ENCODE assay signal across 8 mouse cellular contexts in genomic region chr10:93834394-93834745, GRCm38 (mm10). TPM values are rescaled to one million over a fixed set of nuclear protein-coding genes. Genes with fewer than 3 reads are reported as not detected.
DNase-seq lines count a peak whose midpoint lies in the region; ATAC-seq and TF ChIP-seq lines count a peak whose summit lies in the region.

No protein-coding gene starts in this region.

- TF ChIP-seq CTCF in cortical plate, adult 2 months (IDR thresholded peaks at IDR 0.05; ENCODE audit: extremely low read depth, insufficient read depth, low read length): no peak

- peaks cover 28% of the 10 kb centered on the region for H3K4me1 ChIP-seq in kidney, embryonic 15.5 days
- no peaks in the 10 kb centered on the region for H3K4me1 ChIP-seq in cortical plate, adult 2 months (ENCODE audit: control insufficient read depth, insufficient read depth, low read length)
- H3K4me1 ChIP-seq in hindbrain, embryonic 14.5 days (replicated peaks; ENCODE audit: control insufficient read depth, insufficient read depth, low read length): peaks cover 4% of the 10 kb centered on the region; the same call in 1 of the 2 replicates
- peaks cover 30% of the 10 kb centered on the region for H3K4me1 ChIP-seq in midbrain, embryonic 13.5 days (replicated peaks)

- no peak overlapping the region for H3K27ac ChIP-seq in kidney, embryonic 15.5 days
- no peak overlapping the region for H3K27ac ChIP-seq in cortical plate, adult 2 months (ENCODE audit: insufficient read depth, low read length)
- no peak overlapping the region for H3K27ac ChIP-seq in hindbrain, embryonic 14.5 days
- H3K27ac ChIP-seq in midbrain, embryonic 13.5 days: no peak overlapping the region

- no peaks in the 10 kb centered on the region for H3K9me3 ChIP-seq in kidney, embryonic 15.5 days (replicated peaks)
- no peaks in the 10 kb centered on the region for H3K9me3 ChIP-seq in hindbrain, embryonic 14.5 days (ENCODE audit: control insufficient read depth, low read length)
- no peaks in the 10 kb centered on the region for H3K9me3 ChIP-seq in midbrain, embryonic 13.5 days

- no peaks in the 10 kb centered on the region for H3K36me3 ChIP-seq in kidney, embryonic 15.5 days
- H3K36me3 ChIP-seq in hindbrain, embryonic 14.5 days (replicated peaks; ENCODE audit: control insufficient read depth, insufficient read depth): no peaks in the 10 kb centered on the region
- H3K36me3 ChIP-seq in midbrain, embryonic 13.5 days: no peaks in the 10 kb centered on the region

- peak overlapping the region; percentile 40 for H3K9ac ChIP-seq in kidney, embryonic 15.5 days
- peak overlapping the region; percentile 49; the same call in 1 of the 2 replicates for H3K9ac ChIP-seq in hindbrain, embryonic 14.5 days
- peak overlapping the region; percentile 66 for H3K9ac ChIP-seq in midbrain, embryonic 13.5 days (replicated peaks)

- ATAC-seq in kidney, embryonic 15.5 days (replicated peaks; ENCODE audit: low FRiP score): no peak
- ATAC-seq in hindbrain, embryonic 14.5 days (ENCODE audit: low FRiP score): no peak
- ATAC-seq in midbrain, embryonic 13.5 days: no peak

- WGBS in kidney, embryonic 15.5 days: 4% methylated on average over 13 of the region's 13 CpGs
- 3% methylated on average over 13 of the region's 13 CpGs for WGBS in hindbrain, embryonic 14.5 days
- 2% methylated on average over 13 of the region's 13 CpGs for WGBS in midbrain, embryonic 13.5 days

- TF ChIP-seq POLR2A in cortical plate, adult 2 months (IDR thresholded peaks at IDR 0.05; ENCODE audit: extremely low read depth, insufficient read depth, low read length): no peak

- peak overlapping the region; percentile 99 for H3K4me2 ChIP-seq in kidney, embryonic 15.5 days
- H3K4me2 ChIP-seq in hindbrain, embryonic 14.5 days (replicated peaks): peak overlapping the region; percentile 90
- peak overlapping the region; percentile 96 for H3K4me2 ChIP-seq in midbrain, embryonic 13.5 days (replicated peaks)

- peak overlapping the region; percentile 75 for H3K4me3 ChIP-seq in kidney, embryonic 15.5 days (replicated peaks)
- H3K4me3 ChIP-seq in cortical plate, adult 2 months (ENCODE audit: insufficient read depth, low read length): peak overlapping the region; percentile 29; the same call in 1 of the 2 replicates
- H3K4me3 ChIP-seq in hindbrain, embryonic 14.5 days (replicated peaks; ENCODE audit: low read length): peak overlapping the region; percentile 57
- peak overlapping the region; percentile 72 for H3K4me3 ChIP-seq in midbrain, embryonic 13.5 days (replicated peaks)

- DNase-seq in kidney, postnatal 4 days: no peak
- DNase-seq in hindbrain, embryonic 14.5 days (ENCODE audit: low spot score): no peak
- DNase-seq in urinary bladder, postnatal 14 days (ENCODE audit: low spot score): no peak
- DNase-seq in layer of hippocampus, adult 9-11 months: no peak
- DNase-seq in right cerebral cortex, adult 2 months (ENCODE audit: low spot score in 2 of 2): no peak

- H3K27me3 ChIP-seq in kidney, embryonic 15.5 days: peaks cover 77% of the 10 kb centered on the region
- H3K27me3 ChIP-seq in hindbrain, embryonic 14.5 days (ENCODE audit: control insufficient read depth, insufficient read depth, low read length): peaks cover 49% of the 10 kb centered on the region
- peaks cover 48% of the 10 kb centered on the region for H3K27me3 ChIP-seq in midbrain, embryonic 13.5 days

RNA-seq across cellular contexts. Expression of gene Usp44, which starts 3.0 kb away (rescaled TPM):
- 0.73 and 1.1 TPM in 2 replicates for polyA plus RNA-seq in kidney, embryonic 15.5 days (2015; fragmentation: Nextera tagmentation; extraction: Ambion mirVana)
- not detected in 2 replicates for polyA plus RNA-seq in cortical plate, adult 2 months (2012; rRNA removed)
- polyA plus RNA-seq in hindbrain, embryonic 14.5 days (2014; fragmentation: Nextera tagmentation; extraction: Ambion mirVana): 0.17 and 0.34 TPM in 2 replicates
- 1.9 and 2.1 TPM in 2 replicates for polyA plus RNA-seq in midbrain, embryonic 13.5 days (2015; fragmentation: Nextera tagmentation; extraction: Ambion mirVana)
